Mouse (Mus musculus) forebrain, postnatal 0 days (tissue): ENCODE measurements around the gene Tmbim1. TPM values are rescaled to one million over a fixed set of nuclear protein-coding genes. Genes with fewer than 3 reads are reported as not detected.
"Not testable (repeated sequence)": the region's sequence is repeated elsewhere in the genome, so short reads cannot be mapped to it uniquely, and the experiment has no call there.

ENCODE experiments used
- ATAC-seq: fragments of 200-750 bp; cut with Nextera tagmentation; 2 replicates; pipeline ENCODE4 v1.8.0; 2017; ENCODE audit warnings: mild to moderate bottlenecking, moderate library complexity
- DNase-seq: peaks from one replicate; pipeline ENCODE4 v3.0.0-alpha.2; 2015
- H3K27ac ChIP-seq: fragments of 300-500 bp; sonication (generic); 2 replicates; pipeline ENCODE4 v1.5.1; 2014; ENCODE audit warnings: low read depth, mild to moderate bottlenecking, antibody characterized with exemption, low read length, moderate library complexity, mixed read lengths
- H3K27me3 ChIP-seq: fragments of 300-500 bp; sonication (generic); 2 replicates; pipeline ENCODE4 v1.6.1; 2014; ENCODE audit warnings: mild to moderate bottlenecking, low read length, mixed read lengths; ENCODE audit not compliant: insufficient read depth
- H3K36me3 ChIP-seq: fragments of 300-500 bp; sonication (generic); 2 replicates; pipeline ENCODE4 v1.6.1; 2014; ENCODE audit warnings: mild to moderate bottlenecking, moderate library complexity; ENCODE audit not compliant: insufficient read depth
- H3K4me1 ChIP-seq: fragments of 300-500 bp; sonication (generic); 2 replicates; pipeline ENCODE4 v1.6.1; 2014; ENCODE audit warnings: antibody characterized with exemption; ENCODE audit not compliant: insufficient read depth
- H3K4me2 ChIP-seq: fragments of 300-500 bp; sonication (generic); 2 replicates; pipeline ENCODE4 v1.6.1; 2014; ENCODE audit warnings: low read depth, mild to moderate bottlenecking, moderate library complexity
- H3K4me3 ChIP-seq: fragments of 300-500 bp; sonication (generic); 2 replicates; pipeline ENCODE4 v1.5.1; 2014; ENCODE audit warnings: low read depth, low read length, mixed read lengths
- H3K9ac ChIP-seq: fragments of 300-500 bp; sonication (generic); 2 replicates; pipeline ENCODE4 v1.6.1; 2014; ENCODE audit warnings: mild to moderate bottlenecking
- H3K9me3 ChIP-seq: fragments of 300-500 bp; sonication (generic); 2 replicates; pipeline ENCODE4 v1.6.1; 2016; ENCODE audit warnings: low read length
- CTCF ChIP-seq: sonication (generic); IDR thresholded peaks from 2 replicates; pipeline ENCODE4 v1.5.1; 2016; ENCODE audit warnings: antibody characterized with exemption, control low read depth, low read depth
- WGBS: fragments of 180-500 bp; shearing (Covaris S2); extraction: QIAGEN DNeasy Blood & Tissue Kit; methylation state at CpG from one replicate; pipeline ENCODE4 v1.1.7; 2014; 5-methylcytosine and 5-hydroxymethylcytosine counted together
- polyA plus RNA-seq: library from polyadenylated mRNA; unstranded; fragments of >200 nt; fragmentation: Nextera tagmentation; extraction: Ambion mirVana; gene quantifications from 2 replicates; pipeline ENCODE4 v1.2.1, GENCODE M21; 2015
- total RNA-seq: library from RNA; depleted of rRNA; stranded (reverse); fragments of >200 nt; gene quantifications from 2 replicates; pipeline ENCODE4 v1.2.3, GENCODE M21; 2014

Tmbim1 gene
- total and polyA plus RNA-seq, 2 experiments from 2014 or later = 7.9 TPM

- Histone ChIP-seq H3K9me3 (no peaks in the 10 kb centered on the region), H3K36me3 (no peaks in the 10 kb centered on the region), H3K4me1 (peaks cover 14% of the 10 kb centered on the region; the same call in 1 of the 2 replicates), H3K9ac (no peak overlapping the region), H3K27me3 (no peaks in the 10 kb centered on the region), H3K27ac (0 out of 2 replicates have a peak overlapping the region, but pooled peaks have one; percentile 36), H3K4me2 (no peak overlapping the region), H3K4me3 (no peak overlapping the region)
- DNase-seq (peak; percentile 34), ATAC-seq (no peak)
- no peak for TF ChIP-seq CTCF
- WGBS = 63% methylated on average over 7 of the region's 7 CpGs
Observed at GRCm38 (mm10) chr1:74329899-74330431, 24.5 kb upstream of the Tmbim1 start.

GRCm38 (mm10) chr1:74326916-74327315 lies 21.5 kb upstream of the Tmbim1 start:
- not testable (repeated sequence) for H3K4me2 ChIP-seq, ATAC-seq, H3K27me3 ChIP-seq, H3K36me3 ChIP-seq, H3K4me1 ChIP-seq, H3K27ac ChIP-seq, H3K9me3 ChIP-seq, H3K4me3 ChIP-seq, H3K9ac ChIP-seq, DNase-seq
- 73% methylated on average over 2 of the region's 2 CpGs for WGBS
- TF ChIP-seq CTCF = 0 out of 2 replicates have a peak, but pooled peaks have one; percentile 13

DNA sequence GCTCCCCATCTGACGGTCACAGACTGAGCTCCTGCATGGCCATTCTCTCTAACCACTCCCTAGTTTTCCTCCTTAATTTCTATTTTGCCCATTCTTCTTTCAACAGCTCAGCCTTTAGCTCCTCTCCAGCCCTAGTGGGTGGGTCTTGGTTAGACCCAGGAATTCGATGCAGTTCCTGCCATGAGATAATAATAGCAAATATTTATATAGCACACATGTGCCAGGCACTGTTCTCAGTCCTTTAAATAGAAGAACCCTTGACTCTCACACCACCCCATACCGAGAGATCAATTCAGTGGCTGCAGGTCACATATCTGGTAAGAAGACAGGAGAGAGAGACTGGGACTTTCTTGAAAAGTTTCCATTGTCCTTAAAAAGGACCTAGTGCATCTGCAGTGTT lies 16.0 kb upstream of the Tmbim1 start:
- H3K9ac ChIP-seq = no peak overlapping the region
- TF ChIP-seq CTCF = no peak
- no peak overlapping the region for H3K4me3 ChIP-seq
- H3K27ac ChIP-seq = no peak overlapping the region
- 86% methylated on average over 3 of the region's 3 CpGs for WGBS
- no peaks in the 10 kb centered on the region for H3K4me1 ChIP-seq
- no peaks in the 10 kb centered on the region for H3K9me3 ChIP-seq
- DNase-seq (no peak), ATAC-seq (no peak)
- no peaks in the 10 kb centered on the region for H3K27me3 ChIP-seq
- no peaks in the 10 kb centered on the region for H3K36me3 ChIP-seq
- no peak overlapping the region for H3K4me2 ChIP-seq

- H3K4me3 ChIP-seq = no peak overlapping the region
- no peak overlapping the region for H3K9ac ChIP-seq
- WGBS = 85% methylated on average over 3 of the region's 3 CpGs
- H3K9me3 ChIP-seq = no peaks in the 10 kb centered on the region
- H3K36me3 ChIP-seq = no peaks in the 10 kb centered on the region
- no peaks in the 10 kb centered on the region for H3K4me1 ChIP-seq
- ATAC-seq = no peak
- H3K27ac ChIP-seq = no peak overlapping the region
- H3K27me3 ChIP-seq = no peaks in the 10 kb centered on the region
- no peak for DNase-seq
- no peak for TF ChIP-seq CTCF
- H3K4me2 ChIP-seq = no peak overlapping the region
Observed at GRCm38 (mm10) chr1:74318711-74319110, 13.3 kb upstream of the Tmbim1 start.

GRCm38 (mm10) chr1:74316114-74316827 lies 10.8 kb upstream of the Tmbim1 start:
- no peaks in the 10 kb centered on the region for H3K36me3 ChIP-seq
- no peaks in the 10 kb centered on the region for H3K9me3 ChIP-seq
- no peaks in the 10 kb centered on the region for H3K4me1 ChIP-seq
- no peak overlapping the region for H3K4me3 ChIP-seq
- no peak overlapping the region for H3K27ac ChIP-seq
- H3K9ac ChIP-seq = no peak overlapping the region
- DNase-seq = no peak
- 88% methylated on average over 4 of the region's 4 CpGs for WGBS
- H3K4me2 ChIP-seq = no peak overlapping the region
- H3K27me3 ChIP-seq = no peaks in the 10 kb centered on the region
- ATAC-seq = no peak
- no peak for TF ChIP-seq CTCF

GRCm38 (mm10) chr1:74314796-74315195 lies 9.4 kb upstream of the Tmbim1 start:
- no peak for DNase-seq
- 89% methylated on average over 3 of the region's 3 CpGs for WGBS

DNA sequence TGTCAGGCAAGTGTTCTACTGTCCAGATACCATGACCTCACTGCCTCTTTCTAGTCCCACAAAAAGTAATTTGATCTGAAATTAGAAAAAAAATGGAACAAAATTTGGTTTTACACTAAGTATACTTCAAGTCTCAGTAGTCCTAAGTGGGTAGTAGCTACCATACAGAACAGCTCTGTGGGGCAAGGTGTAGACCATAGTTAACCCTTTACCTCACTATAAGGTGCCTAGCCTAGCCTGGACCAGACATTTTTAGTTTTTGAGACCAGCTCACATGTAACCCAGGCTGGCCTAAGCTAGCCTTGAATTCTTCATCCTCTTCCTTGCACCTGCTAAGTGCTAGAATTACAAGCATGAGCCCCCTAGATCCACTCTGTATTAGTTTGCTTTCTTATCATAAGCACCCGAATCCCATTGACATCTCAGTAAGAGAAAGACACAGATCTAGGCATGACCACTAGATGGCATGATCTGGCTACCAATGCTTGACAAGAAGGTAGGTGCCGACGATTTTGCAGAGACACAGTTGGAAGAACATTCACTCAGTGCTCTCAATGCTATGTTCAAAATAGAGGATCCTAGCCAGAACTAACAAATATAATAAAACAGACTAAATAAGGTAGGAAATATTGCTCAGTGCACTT lies 7.7 kb upstream of the Tmbim1 start:
- TF ChIP-seq CTCF = peak; percentile 96
- peak; percentile 83 for ATAC-seq
- WGBS = 2% methylated on average over 3 of the region's 3 CpGs

More at GRCm38 (mm10) chr1:74314796-74315195, 9.4 kb upstream of the Tmbim1 start:
- Histone ChIP-seq H3K4me2 (no peak overlapping the region), H3K9ac (no peak overlapping the region), H3K4me1 (no peaks in the 10 kb centered on the region), H3K27ac (no peak overlapping the region), H3K36me3 (no peaks in the 10 kb centered on the region), H3K9me3 (no peaks in the 10 kb centered on the region), H3K4me3 (no peak overlapping the region), H3K27me3 (no peaks in the 10 kb centered on the region)
- no peak for ATAC-seq
- no peak for TF ChIP-seq CTCF

More for the DNA sequence above, 7.7 kb upstream of the Tmbim1 start:
- H3K4me3 ChIP-seq = no peak overlapping the region
- no peak overlapping the region for H3K4me2 ChIP-seq
- peak; percentile 89 for DNase-seq
- H3K27me3 ChIP-seq = no peaks in the 10 kb centered on the region
- H3K9me3 ChIP-seq = no peaks in the 10 kb centered on the region
- no peak overlapping the region for H3K27ac ChIP-seq
- no peaks in the 10 kb centered on the region for H3K4me1 ChIP-seq
- no peak overlapping the region for H3K9ac ChIP-seq
- H3K36me3 ChIP-seq = no peaks in the 10 kb centered on the region
